Mouse (Mus musculus): ENCODE measurements around the gene Ccn1. TPM values are rescaled to one million over a fixed set of nuclear protein-coding genes. Genes with fewer than 3 reads are reported as not detected.

Gene Ccn1
- polyA plus RNA-seq, 1 experiment, result 15.7 TPM

DNA sequence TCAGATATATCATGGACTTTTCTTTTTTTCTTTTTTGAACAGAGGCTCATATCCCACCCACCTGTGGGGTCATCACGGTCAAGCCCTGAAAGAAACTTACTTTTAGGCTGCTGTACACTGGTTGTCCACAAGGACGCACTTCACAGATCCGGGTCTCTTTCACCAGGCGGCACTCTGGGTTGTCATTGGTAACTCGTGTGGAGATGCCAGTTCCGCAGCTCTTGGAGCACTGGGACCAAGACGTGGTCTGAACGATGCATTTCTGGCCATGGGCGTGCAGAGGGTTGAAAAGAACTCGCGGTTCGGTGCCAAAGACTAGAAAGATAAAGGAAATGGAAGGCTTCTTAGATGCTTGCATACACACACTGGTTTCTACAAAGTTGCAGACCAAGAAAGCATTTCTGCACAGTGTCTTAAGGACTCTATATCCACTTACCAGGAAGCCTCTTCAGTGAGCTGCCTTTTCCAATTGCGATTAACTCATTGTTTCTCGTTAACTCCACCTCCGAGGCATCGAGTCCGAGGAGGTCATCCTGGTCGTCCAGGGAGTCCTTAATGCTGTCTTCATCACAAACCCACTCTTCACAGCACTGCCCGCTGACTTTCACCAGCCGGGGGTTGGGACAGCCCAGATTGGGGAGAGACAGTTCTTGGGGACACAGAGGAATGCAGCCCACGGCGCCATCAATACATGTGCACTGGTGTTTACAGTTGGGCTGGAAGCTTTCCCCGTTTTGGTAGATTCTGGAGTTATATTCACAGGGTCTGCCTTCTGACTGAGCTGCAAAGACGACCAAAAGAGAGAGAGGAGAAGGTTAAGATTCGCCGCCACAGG is 1.5 kb downstream of the Ccn1 start:
- H3K4me1 ChIP-seq (ENCODE audit: control insufficient read depth, insufficient read depth, low read length), result no peaks in the 10 kb centered on the region
- H3K27ac ChIP-seq (ENCODE audit: control insufficient read depth, insufficient read depth, low read depth, low read length, poor library complexity), result no peak overlapping the region
- no peak overlapping the region for H3K4me3 ChIP-seq (replicated peaks; ENCODE audit: control insufficient read depth, low read depth, low read length)
- TF ChIP-seq CTCF (IDR thresholded peaks at IDR 0.05; ENCODE audit: control insufficient read depth, insufficient read depth, low read length), result no peak
- no peak for TF ChIP-seq POLR2A (IDR thresholded peaks at IDR 0.05; ENCODE audit: borderline replicate concordance, control insufficient read depth, low read depth, low read length)
- 20% methylated on average over 26 of the region's 26 CpGs for WGBS

DNA sequence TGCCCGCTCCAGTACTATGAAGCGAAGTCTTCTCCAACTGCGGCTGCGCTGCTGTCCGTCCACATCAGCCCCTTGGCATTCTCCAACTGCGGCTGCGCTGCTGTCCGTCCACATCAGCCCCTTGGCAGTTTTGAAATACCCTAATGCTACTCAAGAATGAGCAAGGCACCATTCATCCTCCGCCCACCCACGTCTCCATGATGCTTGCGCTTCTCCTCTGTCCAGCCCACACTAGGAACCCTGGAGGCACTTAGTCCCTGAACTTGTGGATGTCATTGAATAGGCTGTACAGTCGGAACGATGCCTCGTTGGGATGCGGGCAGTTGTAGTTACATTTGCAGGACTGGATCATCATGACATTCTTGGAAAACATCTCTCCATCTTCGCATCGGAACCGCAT is 2.4 kb downstream of the Ccn1 start:
- TF ChIP-seq CTCF (IDR thresholded peaks at IDR 0.05; ENCODE audit: control insufficient read depth, insufficient read depth, low read length) (no peak), POLR2A (IDR thresholded peaks at IDR 0.05; ENCODE audit: borderline replicate concordance, control insufficient read depth, low read depth, low read length) (no peak)
- Histone ChIP-seq H3K4me1 (ENCODE audit: control insufficient read depth, insufficient read depth, low read length) (no peaks in the 10 kb centered on the region), H3K27ac (ENCODE audit: control insufficient read depth, insufficient read depth, low read depth, low read length, poor library complexity) (no peak overlapping the region), H3K4me3 (replicated peaks; ENCODE audit: control insufficient read depth, low read depth, low read length) (no peak overlapping the region)
- WGBS, result 86% methylated on average over 18 of the region's 18 CpGs

DNA sequence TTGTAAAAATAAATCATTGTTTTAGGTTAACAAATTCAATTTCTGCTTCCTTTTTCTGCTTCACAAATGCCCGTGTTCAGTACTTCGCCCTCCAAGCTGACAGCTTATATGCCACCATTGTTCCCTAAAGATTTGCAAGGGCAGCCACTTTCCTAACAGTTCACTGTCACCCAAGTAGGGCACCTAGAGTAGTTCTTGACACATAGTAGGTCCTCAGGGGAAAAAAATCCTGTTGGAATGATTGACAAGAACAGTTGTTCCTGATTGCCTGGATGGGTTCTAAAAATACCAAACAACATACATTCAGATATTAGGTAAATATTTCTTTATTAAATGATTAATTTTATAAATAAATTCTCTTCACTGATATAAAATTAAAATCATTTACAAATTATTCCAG is 3.1 kb downstream of the Ccn1 start:
- no peak overlapping the region for H3K27ac ChIP-seq (ENCODE audit: control insufficient read depth, insufficient read depth, low read depth, low read length, poor library complexity)
- no peak overlapping the region for H3K4me3 ChIP-seq (replicated peaks; ENCODE audit: control insufficient read depth, low read depth, low read length)
- 40% methylated on average over 2 of the region's 2 CpGs for WGBS
- TF ChIP-seq CTCF (IDR thresholded peaks at IDR 0.05; ENCODE audit: control insufficient read depth, insufficient read depth, low read length), result no peak
- TF ChIP-seq POLR2A (IDR thresholded peaks at IDR 0.05; ENCODE audit: borderline replicate concordance, control insufficient read depth, low read depth, low read length), result no peak
- H3K4me1 ChIP-seq (ENCODE audit: control insufficient read depth, insufficient read depth, low read length), result no peaks in the 10 kb centered on the region

DNA sequence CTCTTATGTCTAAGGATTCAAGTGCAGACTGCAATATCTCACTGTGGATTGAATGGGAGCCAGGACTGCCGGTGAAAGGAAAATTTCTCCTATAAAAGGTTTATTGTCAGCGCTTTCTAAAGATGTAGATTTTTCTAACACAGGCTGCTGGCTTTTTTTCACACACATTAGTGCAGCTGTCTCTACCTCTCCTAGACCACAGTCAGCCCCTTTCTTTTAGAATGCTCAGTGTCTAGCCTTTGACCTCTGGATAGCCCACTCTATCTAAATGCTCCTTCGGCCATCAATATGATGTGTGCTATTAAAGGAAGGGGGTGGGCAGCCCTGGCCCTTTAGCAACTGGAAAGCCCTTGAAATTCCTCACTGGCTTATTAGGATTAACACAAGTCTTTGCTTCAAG is 3.8 kb downstream of the Ccn1 start:
- Histone ChIP-seq H3K4me1 (ENCODE audit: control insufficient read depth, insufficient read depth, low read length) (no peaks in the 10 kb centered on the region), H3K4me3 (replicated peaks; ENCODE audit: control insufficient read depth, low read depth, low read length) (no peak overlapping the region), H3K27ac (ENCODE audit: control insufficient read depth, insufficient read depth, low read depth, low read length, poor library complexity) (no peak overlapping the region)
- 83% methylated on average over 3 of the region's 3 CpGs for WGBS
- TF ChIP-seq POLR2A (IDR thresholded peaks at IDR 0.05; ENCODE audit: borderline replicate concordance, control insufficient read depth, low read depth, low read length) (no peak), CTCF (IDR thresholded peaks at IDR 0.05; ENCODE audit: control insufficient read depth, insufficient read depth, low read length) (no peak)

DNA sequence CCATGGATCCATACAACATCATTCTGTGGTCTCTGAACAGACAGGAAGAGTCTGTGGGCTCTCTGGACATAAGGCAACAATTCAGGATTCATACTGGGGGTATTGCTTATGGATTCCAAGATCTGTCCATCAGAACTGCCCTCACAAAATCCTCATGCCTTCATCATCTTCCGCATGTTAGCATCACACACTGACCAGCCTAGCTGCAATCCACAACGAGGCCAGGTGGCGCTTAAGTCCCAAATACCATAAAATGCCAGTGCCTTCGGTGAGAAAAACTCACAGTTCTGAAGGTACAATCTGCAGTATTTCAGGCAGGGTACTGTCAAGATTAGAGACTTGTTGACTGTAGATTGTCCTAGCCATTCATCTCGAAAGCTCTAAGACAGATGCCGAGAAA is 4.3 kb downstream of the Ccn1 start:
- TF ChIP-seq POLR2A (IDR thresholded peaks at IDR 0.05; ENCODE audit: borderline replicate concordance, control insufficient read depth, low read depth, low read length), result no peak
- no peak for TF ChIP-seq CTCF (IDR thresholded peaks at IDR 0.05; ENCODE audit: control insufficient read depth, insufficient read depth, low read length)
- no peak overlapping the region for H3K27ac ChIP-seq (ENCODE audit: control insufficient read depth, insufficient read depth, low read depth, low read length, poor library complexity)
- H3K4me3 ChIP-seq (replicated peaks; ENCODE audit: control insufficient read depth, low read depth, low read length), result no peak overlapping the region
- 82% methylated on average over 6 of the region's 6 CpGs for WGBS
- H3K4me1 ChIP-seq (ENCODE audit: control insufficient read depth, insufficient read depth, low read length), result no peaks in the 10 kb centered on the region

DNA sequence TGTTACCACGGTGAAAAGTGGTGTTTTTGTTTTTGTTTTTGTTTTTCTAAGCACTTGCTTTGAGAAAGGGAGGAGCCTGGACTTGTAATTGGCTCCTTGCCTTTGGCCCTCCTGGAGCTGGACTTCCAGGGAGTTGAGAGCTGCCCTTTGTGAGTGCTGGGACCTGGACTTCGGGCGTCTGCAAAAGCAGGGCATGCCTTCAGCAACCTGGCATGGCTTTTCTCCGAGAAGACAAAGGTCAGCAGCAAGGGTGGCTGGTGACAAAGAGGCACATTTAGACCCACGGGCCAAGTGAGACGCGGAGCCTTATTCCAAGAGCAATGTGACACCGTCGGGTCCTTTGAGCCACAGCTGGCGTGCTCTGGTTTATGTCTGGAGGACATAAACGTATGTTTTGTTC is 6.9 kb downstream of the Ccn1 start:
- 76% methylated on average over 11 of the region's 11 CpGs for WGBS
- Histone ChIP-seq H3K4me1 (ENCODE audit: control insufficient read depth, insufficient read depth, low read length) (no peaks in the 10 kb centered on the region), H3K4me3 (replicated peaks; ENCODE audit: control insufficient read depth, low read depth, low read length) (no peak overlapping the region), H3K27ac (ENCODE audit: control insufficient read depth, insufficient read depth, low read depth, low read length, poor library complexity) (no peak overlapping the region)
- TF ChIP-seq POLR2A (IDR thresholded peaks at IDR 0.05; ENCODE audit: borderline replicate concordance, control insufficient read depth, low read depth, low read length), result no peak
- TF ChIP-seq CTCF (IDR thresholded peaks at IDR 0.05; ENCODE audit: control insufficient read depth, insufficient read depth, low read length), result no peak

DNA sequence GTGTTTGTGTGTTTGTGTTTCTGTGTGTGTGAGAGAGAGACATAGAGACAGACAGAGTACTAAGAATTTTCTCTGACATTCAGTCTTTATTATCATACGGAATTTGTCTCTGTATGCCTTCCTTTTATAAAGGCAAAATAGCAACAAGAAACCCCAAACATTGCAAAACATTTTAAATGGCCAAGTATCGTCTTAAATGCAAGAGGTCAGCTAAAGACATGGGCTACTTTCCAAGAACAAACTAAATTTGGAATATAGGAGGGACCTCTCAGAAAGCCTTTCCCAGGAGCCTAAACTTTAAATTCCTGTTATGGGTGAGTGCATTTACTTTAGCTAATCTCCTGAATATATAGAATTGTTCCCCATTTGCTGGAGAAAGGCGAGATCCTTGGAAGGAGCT is 7.9 kb downstream of the Ccn1 start:
- Histone ChIP-seq H3K4me1 (ENCODE audit: control insufficient read depth, insufficient read depth, low read length) (no peaks in the 10 kb centered on the region), H3K27ac (ENCODE audit: control insufficient read depth, insufficient read depth, low read depth, low read length, poor library complexity) (no peak overlapping the region), H3K4me3 (replicated peaks; ENCODE audit: control insufficient read depth, low read depth, low read length) (no peak overlapping the region)
- no peak for TF ChIP-seq POLR2A (IDR thresholded peaks at IDR 0.05; ENCODE audit: borderline replicate concordance, control insufficient read depth, low read depth, low read length)
- TF ChIP-seq CTCF (IDR thresholded peaks at IDR 0.05; ENCODE audit: control insufficient read depth, insufficient read depth, low read length), result no peak
- 68% methylated on average over 3 of the region's 3 CpGs for WGBS

DNA sequence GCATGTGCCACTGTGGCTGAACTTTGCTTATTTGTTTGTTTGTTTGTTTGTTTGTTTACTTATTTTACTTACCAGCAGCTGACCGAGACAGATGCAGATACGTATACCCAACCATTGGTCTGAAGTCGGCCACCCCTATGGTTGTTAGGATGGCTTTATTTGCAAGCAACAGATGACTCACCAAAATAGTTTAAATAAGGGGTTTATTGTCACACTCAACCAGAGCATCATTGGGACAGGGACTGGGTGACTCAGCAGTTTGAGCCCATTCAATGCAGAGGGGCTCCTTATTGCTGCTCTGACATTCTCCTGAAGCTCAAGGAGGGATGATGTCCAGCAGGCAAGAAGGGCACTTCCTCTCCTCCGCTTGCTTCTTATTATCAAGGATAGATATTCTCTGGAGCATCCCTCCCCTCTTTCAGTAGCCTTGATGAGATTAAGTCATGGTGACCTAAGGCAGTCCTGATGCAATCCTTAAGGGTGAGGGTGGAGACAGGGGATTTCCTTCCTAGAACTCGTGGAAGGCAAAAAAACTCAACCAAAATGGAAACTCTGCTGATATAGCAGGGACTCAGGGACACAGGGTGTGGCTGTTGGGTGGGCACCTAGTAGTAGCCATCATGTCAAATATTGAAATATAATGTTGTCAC is 8.6 kb downstream of the Ccn1 start:
- H3K4me1 ChIP-seq (ENCODE audit: control insufficient read depth, insufficient read depth, low read length), result no peaks in the 10 kb centered on the region
- TF ChIP-seq CTCF (IDR thresholded peaks at IDR 0.05; ENCODE audit: control insufficient read depth, insufficient read depth, low read length) (no peak), POLR2A (IDR thresholded peaks at IDR 0.05; ENCODE audit: borderline replicate concordance, control insufficient read depth, low read depth, low read length) (no peak)
- H3K27ac ChIP-seq (ENCODE audit: control insufficient read depth, insufficient read depth, low read depth, low read length, poor library complexity), result no peak overlapping the region
- H3K4me3 ChIP-seq (replicated peaks; ENCODE audit: control insufficient read depth, low read depth, low read length), result no peak overlapping the region
- WGBS, result 68% methylated on average over 5 of the region's 5 CpGs
